Mouse (Mus musculus) heart, postnatal 0 days (tissue): Measurements from ENCODE around the gene Nfia.

ENCODE experiments used
- CTCF ChIP-seq: IDR thresholded peaks from 2 replicates; pipeline ENCODE4 v1.5.1; 2016; ENCODE audit warnings: antibody characterized with exemption, control low read depth, low read depth
- EP300 ChIP-seq: IDR thresholded peaks from 2 replicates; pipeline ENCODE4 v1.6.1; 2016; ENCODE audit warnings: antibody characterized with exemption, low read depth

- TF ChIP-seq CTCF (no peak), EP300 (no peak)
These were observed 312.5 kb downstream of the Nfia start for GRCm38 (mm10) chr4:98085060-98085459.
